Mouse (Mus musculus): ENCODE data around the gene Olfr767.
A peak's percentile ranks its signal among the peaks of the same experiment; 100 is the strongest.
"Not testable (repeated sequence)": the region's sequence is repeated elsewhere in the genome, so short reads cannot be mapped to it uniquely, and the experiment has no call there.

Gene Olfr767

GRCm38 (mm10) chr10:129082810-129083209, at the start of gene Olfr767:
Gene Olfr767, minus strand, starts transcription at chr10:129082910.
- not testable (repeated sequence) for DNase-seq

- no peak for DNase-seq
Observed at GRCm38 (mm10) chr10:129117761-129118160, 35.1 kb upstream of the Olfr767 start, which contains the start of gene Olfr769. Gene Olfr769, minus strand, starts transcription at chr10:129117861.

GRCm38 (mm10) chr10:129115146-129115545, 32.4 kb upstream of the Olfr767 start:
- no peak for DNase-seq

GRCm38 (mm10) chr10:129101231-129101630, 18.5 kb upstream of the Olfr767 start:
- DNase-seq = no peak

GRCm38 (mm10) chr10:129099275-129099674, 16.6 kb upstream of the Olfr767 start, which contains the start of gene Olfr768:
Gene Olfr768, minus strand, starts transcription at chr10:129099375.
- DNase-seq = no peak

- DNase-seq = no peak
Observed at GRCm38 (mm10) chr10:129068877-129069276, 13.8 kb downstream of the Olfr767 start, which contains the start of gene Olfr766-ps1. Gene Olfr766-ps1, minus strand, starts transcription at chr10:129068977.

- not testable (repeated sequence) for DNase-seq
Observed at GRCm38 (mm10) chr10:129049898-129050297, 32.8 kb downstream of the Olfr767 start, which contains the start of gene Olfr765. Gene Olfr765, minus strand, starts transcription at chr10:129049998.

GRCm38 (mm10) chr10:129039796-129040195, 42.9 kb downstream of the Olfr767 start, which contains the start of gene Olfr764-ps1:
Gene Olfr764-ps1, minus strand, starts transcription at chr10:129039896.
- DNase-seq = no peak

- no peak for DNase-seq
Observed at GRCm38 (mm10) chr10:129028343-129028742, 54.4 kb downstream of the Olfr767 start.

GRCm38 (mm10) chr10:129026018-129026662, 56.6 kb downstream of the Olfr767 start:
- peak; percentile 36 for DNase-seq

Measured in thymus, postnatal 25 days (tissue).